Mouse (Mus musculus): ENCODE data around the gene Gm20431.

Gene Gm20431

GRCm38 (mm10) chr2:167688498-167689451, 27.5 kb upstream of the Gm20431 start, which contains the start of gene Cebpb:
Cebpb (plus strand) TSS chr2:167688915.
- DNase-seq, result peak; percentile 89 to 90

GRCm38 (mm10) chr2:167688126-167688497, 26.8 kb upstream of the Gm20431 start:
- DNase-seq, result peak in 1 of 2 experiments; percentile 59

- peak; percentile 68 to 71 for DNase-seq
Measured at GRCm38 (mm10) chr2:167687651-167688101, 26.4 kb upstream of the Gm20431 start.

- no peak for DNase-seq
Measured at GRCm38 (mm10) chr2:167687250-167687586, 25.9 kb upstream of the Gm20431 start.

GRCm38 (mm10) chr2:167686382-167687249, 25.3 kb upstream of the Gm20431 start:
- no peak for DNase-seq

GRCm38 (mm10) chr2:167685865-167686264, 24.6 kb upstream of the Gm20431 start:
- no peak for DNase-seq

- peak; percentile 93 to 94 for DNase-seq
Measured at GRCm38 (mm10) chr2:167685137-167685536, 23.8 kb upstream of the Gm20431 start.

- no peak for DNase-seq
Measured at GRCm38 (mm10) chr2:167683721-167684120, 22.4 kb upstream of the Gm20431 start.

- peak; percentile 55 to 64 for DNase-seq
Measured at GRCm38 (mm10) chr2:167680657-167681056, 19.4 kb upstream of the Gm20431 start.

GRCm38 (mm10) chr2:167679902-167680430, 18.7 kb upstream of the Gm20431 start:
- peak; percentile 78 to 84 for DNase-seq

- no peak for DNase-seq
Measured at GRCm38 (mm10) chr2:167678600-167678999, 17.3 kb upstream of the Gm20431 start.

GRCm38 (mm10) chr2:167675120-167675909, 14.0 kb upstream of the Gm20431 start:
- DNase-seq, result peak; percentile 56 to 69

GRCm38 (mm10) chr2:167672212-167672685, 11.0 kb upstream of the Gm20431 start:
- no peak for DNase-seq

- peak; percentile 72 to 81 for DNase-seq
Measured at GRCm38 (mm10) chr2:167671101-167671633, 9.9 kb upstream of the Gm20431 start.

- no peak for DNase-seq
Measured at GRCm38 (mm10) chr2:167669398-167669797, 8.1 kb upstream of the Gm20431 start.

GRCm38 (mm10) chr2:167668426-167668825, 7.1 kb upstream of the Gm20431 start:
- no peak for DNase-seq

- no peak for DNase-seq
Measured at GRCm38 (mm10) chr2:167665972-167666713, 4.8 kb upstream of the Gm20431 start.

- no peak for DNase-seq
Measured at GRCm38 (mm10) chr2:167662713-167663112, 1.4 kb upstream of the Gm20431 start.

- DNase-seq, result no peak
Measured at GRCm38 (mm10) chr2:167660611-167660971, 705 bp downstream of the Gm20431 start.

- DNase-seq, result peak; percentile 93 to 95
Measured at GRCm38 (mm10) chr2:167659847-167660610, 1.3 kb downstream of the Gm20431 start.
